Mouse (Mus musculus) heart, postnatal 10 days (tissue): ENCODE data around the gene Gm20931. TPM values are rescaled to one million over a fixed set of nuclear protein-coding genes. Genes with fewer than 3 reads are reported as not detected.
"Not testable (repeated sequence)": the region's sequence is repeated elsewhere in the genome, so short reads cannot be mapped to it uniquely, and the experiment has no call there.

ENCODE experiments used
- DNase-seq, 2 experiments: peaks; one replicate each; pipeline ENCODE4 v3.0.0; 2021
- intact Hi-C: fragments of 180-260 bp; cut with DNase I; formaldehyde crosslinking; loops from one replicate; pipeline ENCODE4 v1.15.1; 2025
- total RNA-seq, 2 experiments: library from RNA; stranded (reverse); gene quantifications; 2 replicates each; pipeline ENCODE4 v1.2.3; 2021

Gene Gm20931
- total RNA-seq: not detected

GRCm38 (mm10) chrY:55213420-55213819 lies at the start of gene Gm20931:
Gm20931 (plus strand) TSS chrY:55213720.
- intact Hi-C loops, DNase-seq: not testable (repeated sequence)
